11 mouse cellular contexts compared by ENCODE assay signal in genomic region chr2:69064759-69065158, GRCm38 (mm10).
DNase-seq lines count a peak whose midpoint lies in the region.
"Had no signal": no experiment of that assay in that cellular context is flagged by ENCODE, and none has a peak within 500 bp of the region (broad histone marks: within the 10 kb centered on the region; RNA-seq: fewer than 3 reads in every experiment).

No protein-coding gene starts in this region.

- intact Hi-C loops in heart, postnatal 36 days (cut with DNase I), result loop anchor here (5.0 kb wide), 1 partner anchor 282 kb away; no protein-coding TSS in a partner anchor

- peak; percentile 16 to 29 for DNase-seq in cerebellum, postnatal 10 days
- no peak for DNase-seq in cerebellum, adult 9-10 months
- DNase-seq in heart, adult 11 months, result peak; percentile 73
- no peak for DNase-seq in heart, postnatal 36 days
- DNase-seq in spleen, adult 18-20 months, result no peak
- DNase-seq: adrenal gland, adult 2 months; adrenal gland, postnatal 10 days; adrenal gland, postnatal 25 days; cerebellum, adult 11-12 months; cerebellum, adult 9-11 months; forebrain, postnatal 0 days had no signal

Comparison
In these comparisons a context has a peak if more than half of its experiments do, and no peak if none do; other contexts are left out.
1. DNase-seq: peak in cerebellum, postnatal 10 days (2 of 2) and heart, adult 11 months (single experiment); none in cerebellum, adult 9-10 months (single experiment), heart, postnatal 36 days (0 of 2) and spleen, adult 18-20 months (0 of 2).